Mouse (Mus musculus) cerebellum, adult 2 months (tissue): ENCODE results near the gene Usp17ld.

Source experiments
- CTCF ChIP-seq: fragments of 200-500 bp; IDR thresholded peaks from 2 replicates; pipeline ENCODE4 v1.5.1; 2011; ENCODE audit warnings: low read depth, mild to moderate bottlenecking, control low read depth, low read length, moderate library complexity, borderline replicate concordance; ENCODE audit not compliant: insufficient read depth
- POLR2A ChIP-seq: fragments of 200-500 bp; IDR thresholded peaks from 2 replicates; pipeline ENCODE4 v1.6.1; 2011; ENCODE audit warnings: low read length, control low read depth, borderline replicate concordance; ENCODE audit not compliant: insufficient read depth

- TF ChIP-seq CTCF (no peak), POLR2A (no peak)
These were observed 40.7 kb downstream of the Usp17ld start, which contains the start of gene Olfr593 for GRCm38 (mm10) chr7:103211562-103211961.
